Mouse (Mus musculus) ovary, adult 10 weeks (tissue): ENCODE measurements around the gene Olfr463. TPM values are rescaled to one million over a fixed set of nuclear protein-coding genes. Genes with fewer than 3 reads are reported as not detected.

ENCODE experiments used
- polyA plus RNA-seq: library from polyadenylated mRNA; stranded (reverse); fragments of 350-450 nt; fragmentation: Illumina TruSeq; extraction: RNeasy Lipid Tissue Mini Kit (QIAGEN cat#74804); gene quantifications from one replicate; pipeline ENCODE4 v1.2.3, GENCODE M21; 2014

The Olfr463 gene
- polyA plus RNA-seq, result not detected

DNA sequence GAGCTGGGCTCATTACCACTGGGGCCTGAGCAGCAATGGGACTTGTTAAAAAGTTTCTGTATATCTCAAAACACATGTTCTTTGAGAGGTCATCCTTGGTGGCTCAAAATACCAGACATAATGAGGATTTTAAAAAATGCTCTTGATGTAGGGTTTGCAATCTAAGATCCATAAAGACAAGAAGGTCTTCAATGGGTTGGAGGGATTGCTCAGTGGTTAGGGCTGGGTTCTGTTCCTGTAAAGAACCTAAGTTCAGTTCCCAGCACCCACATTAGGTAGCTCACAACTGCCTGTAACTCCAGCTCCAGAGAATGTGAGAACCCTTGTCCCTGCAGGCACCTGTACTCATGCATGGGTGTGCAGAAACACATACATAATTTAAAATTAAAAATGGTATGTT, at the start of gene Olfr463:
Olfr463 (minus strand) TSS at position 101 of the 400 bp plus-strand sequence.

DNA sequence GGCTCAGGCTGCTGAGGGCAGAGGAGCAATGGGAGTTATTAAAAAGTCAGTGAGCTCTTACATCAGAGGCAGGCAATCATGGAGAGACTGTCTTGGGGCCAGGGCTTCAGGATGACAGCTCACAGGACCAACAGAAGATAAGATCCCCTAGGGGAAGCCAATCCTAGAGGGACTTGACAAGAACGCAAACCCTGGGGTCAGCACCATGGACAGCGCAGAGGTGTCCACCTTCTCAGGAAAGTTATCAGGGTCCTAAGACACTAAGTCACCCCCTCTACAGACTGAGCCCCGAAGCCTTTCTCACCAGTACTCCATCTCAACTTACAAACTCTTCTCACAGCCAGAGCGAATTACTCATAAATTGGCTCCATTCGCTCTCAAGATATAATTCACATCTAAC, 23.8 kb upstream of the Olfr463 start, which contains the start of gene Olfr464:
Olfr464 (minus strand) TSS at position 2 of the 400 bp plus-strand sequence.

DNA sequence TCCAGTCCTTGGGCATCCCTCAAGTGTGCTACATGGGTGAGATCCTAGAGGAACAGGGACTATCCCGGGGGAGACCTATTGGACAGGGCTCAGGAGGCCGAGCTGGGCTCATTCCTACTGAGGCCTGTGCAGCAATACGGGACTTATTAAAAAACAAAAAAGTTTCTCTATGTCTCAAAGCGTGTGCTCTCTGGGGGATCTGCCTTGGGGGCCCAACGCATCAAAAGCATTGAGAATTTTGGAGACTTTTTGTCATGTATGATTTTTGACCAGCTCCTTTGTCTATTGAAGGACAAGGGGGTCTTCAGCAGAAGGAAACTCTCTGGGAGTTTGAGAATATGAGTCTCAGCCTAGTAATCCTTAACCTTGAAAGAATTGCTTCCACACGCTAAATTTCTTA, 5.0 kb downstream of the Olfr463 start, which contains the start of gene Olfr462:
Olfr462 (minus strand) TSS at position 101 of the 400 bp plus-strand sequence.

DNA sequence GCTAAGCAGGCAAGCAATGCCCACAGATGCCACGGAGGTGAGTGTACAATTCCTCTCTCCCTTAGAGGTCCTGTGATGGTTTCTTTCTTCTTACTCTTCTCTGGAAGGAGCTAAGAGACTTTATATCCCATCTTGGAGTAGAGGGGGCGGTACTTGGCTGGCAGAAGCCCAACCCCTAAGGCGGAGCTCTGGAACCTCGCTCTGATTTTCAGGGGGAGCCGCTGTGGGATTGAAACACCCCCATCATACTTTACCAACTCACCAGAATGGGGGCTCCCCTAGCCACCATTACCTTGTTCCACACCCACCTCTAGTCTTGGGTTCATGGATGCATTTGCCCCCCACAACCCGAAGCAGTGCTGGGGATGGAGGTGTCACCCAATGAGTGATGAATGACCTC, 21.8 kb downstream of the Olfr463 start, which contains the start of gene Epx:
Epx (minus strand) TSS at position 101 of the 400 bp plus-strand sequence.

GRCm38 (mm10) chr11:87852690-87853596, 44.2 kb downstream of the Olfr463 start, which contains the start of gene Mks1:
TSS of gene Mks1 (plus strand) at chr11:87853215.

Other genes starting within 250 kb of the Olfr463 start
- gene Rnf43, start 234.7 kb downstream of the Olfr463 start, polyA plus RNA-seq, result 5.2 TPM
- gene Supt4a, start 159.8 kb downstream of the Olfr463 start, polyA plus RNA-seq, result 16.0 TPM
- gene Tspoap1, start 136.8 kb downstream of the Olfr463 start, polyA plus RNA-seq, result 0.48 TPM
- not detected for gene Mpo, start 103.8 kb downstream of the Olfr463 start, polyA plus RNA-seq
- not detected for gene Lpo, start 69.1 kb downstream of the Olfr463 start, polyA plus RNA-seq
- 2.1 TPM for gene Mks1, start 44.2 kb downstream of the Olfr463 start, polyA plus RNA-seq
- not detected for gene Epx, start 21.9 kb downstream of the Olfr463 start, polyA plus RNA-seq
- not detected for gene Olfr462, start 5.1 kb downstream of the Olfr463 start, polyA plus RNA-seq
- gene Olfr464, start 23.6 kb upstream of the Olfr463 start, polyA plus RNA-seq, result not detected
- 155 TPM for gene Dynll2, start 90.1 kb upstream of the Olfr463 start, polyA plus RNA-seq
- 1,037 TPM for gene Srsf1, start 150.0 kb upstream of the Olfr463 start, polyA plus RNA-seq
- gene Vezf1, start 170.9 kb upstream of the Olfr463 start, polyA plus RNA-seq, result 161 TPM
- gene Cuedc1, start 200.7 kb upstream of the Olfr463 start, polyA plus RNA-seq, result 4.7 TPM